Mouse (Mus musculus) embryonic facial prominence, embryonic 12.5 days (tissue): Measurements from ENCODE around the gene Spata32. TPM values are rescaled to one million over a fixed set of nuclear protein-coding genes. Genes with fewer than 3 reads are reported as not detected.

Source experiments
- ATAC-seq: fragments of 200-750 bp; cut with Nextera tagmentation; 2 replicates; pipeline ENCODE4 v1.8.0; 2017; ENCODE audit not compliant: insufficient number of reproducible peaks, insufficient read depth, low FRiP score, low TSS enrichment
- H3K27ac ChIP-seq: fragments of 300-500 bp; sonication (generic); 2 replicates; pipeline ENCODE4 v1.5.1; 2016; ENCODE audit warnings: mild to moderate bottlenecking
- H3K27me3 ChIP-seq: fragments of 300-500 bp; sonication (generic); 2 replicates; pipeline ENCODE4 v1.6.1; 2016; ENCODE audit warnings: mild to moderate bottlenecking, moderate library complexity
- H3K36me3 ChIP-seq: fragments of 300-500 bp; sonication (generic); 2 replicates; pipeline ENCODE4 v1.6.1; 2016; ENCODE audit warnings: mild to moderate bottlenecking
- H3K4me1 ChIP-seq: fragments of 300-500 bp; sonication (generic); 2 replicates; pipeline ENCODE4 v1.6.1; 2016
- H3K4me2 ChIP-seq: fragments of 300-500 bp; sonication (generic); replicated peaks from 2 replicates; pipeline ENCODE4 v1.6.1; 2016; ENCODE audit warnings: mild to moderate bottlenecking, moderate library complexity
- H3K4me3 ChIP-seq: fragments of 300-500 bp; sonication (generic); 2 replicates; pipeline ENCODE4 v1.5.1; 2016; ENCODE audit warnings: mild to moderate bottlenecking
- H3K9ac ChIP-seq: fragments of 300-500 bp; sonication (generic); 2 replicates; pipeline ENCODE4 v1.6.1; 2016; ENCODE audit warnings: mild to moderate bottlenecking, moderate library complexity
- H3K9me3 ChIP-seq: fragments of 300-500 bp; sonication (generic); 2 replicates; pipeline ENCODE4 v1.6.1; 2016; ENCODE audit warnings: mild to moderate bottlenecking, moderate library complexity
- WGBS: fragments of 180-500 bp; shearing (Covaris S2); methylation state at CpG from one replicate; pipeline ENCODE4 v1.1.7; 2016; 5-methylcytosine and 5-hydroxymethylcytosine counted together
- polyA plus RNA-seq: library from polyadenylated mRNA; unstranded; fragments of >200 nt; fragmentation: Nextera tagmentation; extraction: Ambion mirVana; gene quantifications from 2 replicates; pipeline ENCODE4 v1.2.1, GENCODE M21; 2016

Spata32 gene
- polyA plus RNA-seq, 1 experiment from 2014 or later: not detected

DNA sequence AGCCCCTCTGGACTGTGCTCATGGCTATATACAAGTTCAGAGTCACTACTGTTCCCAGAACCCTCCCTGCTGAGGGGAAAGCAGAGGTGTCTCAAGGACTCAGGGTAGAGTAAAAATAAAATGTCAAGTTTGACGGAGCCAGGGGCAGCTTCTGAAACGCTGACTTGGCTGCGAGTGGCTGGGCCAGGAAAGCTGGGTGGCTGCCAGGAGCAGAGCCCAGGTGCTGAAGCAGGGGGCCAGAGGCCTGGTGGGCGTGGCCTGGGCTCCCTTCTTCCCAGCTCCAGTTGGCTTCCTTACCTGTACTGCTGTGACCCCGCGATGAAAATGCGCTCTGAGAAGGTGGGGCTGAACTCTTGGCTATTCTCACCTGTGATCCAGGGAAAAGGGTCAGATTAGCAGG lies 22.5 kb upstream of the Spata32 start:
- WGBS: 43% methylated on average over 7 of the region's 7 CpGs
- no peak for ATAC-seq
- H3K9me3 ChIP-seq: no peaks in the 10 kb centered on the region
- H3K4me2 ChIP-seq: no peak overlapping the region
- no peak overlapping the region for H3K4me3 ChIP-seq
- H3K27ac ChIP-seq: no peak overlapping the region
- no peaks in the 10 kb centered on the region for H3K27me3 ChIP-seq
- H3K36me3 ChIP-seq: peaks cover 36% of the 10 kb centered on the region
- no peak overlapping the region for H3K9ac ChIP-seq
- peaks cover 2% of the 10 kb centered on the region; the same call in 1 of the 2 replicates for H3K4me1 ChIP-seq

DNA sequence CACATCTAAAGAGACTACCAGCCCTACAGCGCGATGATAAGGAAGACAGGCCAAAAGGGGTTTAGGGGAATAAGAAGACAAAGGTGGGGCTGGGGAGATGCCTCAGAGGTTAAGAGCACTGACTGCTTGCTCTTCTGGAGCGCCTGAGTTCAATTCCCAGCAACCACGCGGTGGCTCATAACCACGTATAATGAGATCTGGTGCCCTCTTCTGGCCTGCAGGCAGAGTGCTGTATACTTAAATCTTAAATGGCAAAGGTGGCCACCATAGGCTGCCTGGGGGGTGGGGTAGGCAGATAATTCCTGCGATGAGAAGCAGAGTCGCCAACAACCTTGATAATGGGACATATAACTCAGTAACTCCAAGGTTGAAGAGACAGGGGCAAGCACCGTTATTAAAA lies 19.5 kb upstream of the Spata32 start:
- Histone ChIP-seq H3K9ac (no peak overlapping the region), H3K4me1 (peaks cover 8% of the 10 kb centered on the region; the same call in 1 of the 2 replicates), H3K9me3 (no peaks in the 10 kb centered on the region), H3K36me3 (peaks cover 36% of the 10 kb centered on the region), H3K27ac (no peak overlapping the region), H3K4me2 (no peak overlapping the region), H3K4me3 (no peak overlapping the region), H3K27me3 (no peaks in the 10 kb centered on the region)
- ATAC-seq: no peak
- WGBS: 69% methylated on average over 9 of the region's 9 CpGs

DNA sequence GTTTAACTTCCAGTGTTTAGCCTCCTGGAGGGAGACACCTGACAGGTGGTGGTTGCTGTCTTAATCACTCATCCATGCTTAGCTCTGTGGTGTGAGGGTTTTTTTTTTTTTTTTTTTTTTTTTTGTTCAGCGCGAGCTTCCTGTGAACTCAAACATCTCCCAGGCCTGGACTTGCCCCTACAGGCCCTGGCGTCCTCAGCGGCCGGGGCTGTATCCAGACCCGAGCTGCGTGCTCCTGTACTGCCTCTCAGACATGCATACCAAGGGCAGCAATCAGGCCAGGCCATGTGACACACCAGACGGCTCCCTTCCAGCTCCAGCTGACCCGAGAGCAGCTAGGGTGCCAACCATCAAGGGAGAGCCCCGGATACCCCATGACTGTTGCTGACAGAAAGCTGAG lies 18.7 kb upstream of the Spata32 start:
- Histone ChIP-seq H3K4me1 (peaks cover 8% of the 10 kb centered on the region; the same call in 1 of the 2 replicates), H3K27me3 (no peaks in the 10 kb centered on the region), H3K9ac (no peak overlapping the region), H3K36me3 (peaks cover 36% of the 10 kb centered on the region), H3K9me3 (no peaks in the 10 kb centered on the region), H3K4me3 (no peak overlapping the region), H3K4me2 (no peak overlapping the region), H3K27ac (no peak overlapping the region)
- ATAC-seq: no peak
- 73% methylated on average over 10 of the region's 10 CpGs for WGBS

DNA sequence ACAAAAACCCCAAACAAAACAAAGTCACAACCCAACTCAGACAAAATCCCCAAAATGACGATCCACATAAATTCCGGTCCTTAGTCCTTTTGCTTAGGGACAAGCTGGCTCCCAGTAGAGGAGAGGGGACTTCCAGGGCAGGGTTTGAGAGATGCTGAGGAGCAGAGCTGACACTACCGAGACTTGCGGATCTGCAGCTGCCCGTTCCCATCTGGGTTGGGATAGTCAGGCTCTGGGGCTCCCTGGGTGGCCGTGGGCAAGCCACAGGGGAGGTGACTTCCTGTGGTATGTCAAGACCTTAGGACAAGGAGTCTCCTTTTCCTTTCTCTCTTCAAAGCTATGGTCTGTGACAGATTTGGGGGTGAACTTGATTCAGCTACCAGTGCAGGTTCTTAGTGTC lies 18.2 kb upstream of the Spata32 start:
- Histone ChIP-seq H3K4me3 (no peak overlapping the region), H3K27ac (no peak overlapping the region), H3K4me2 (no peak overlapping the region), H3K9me3 (no peaks in the 10 kb centered on the region), H3K9ac (no peak overlapping the region), H3K4me1 (peaks cover 8% of the 10 kb centered on the region; the same call in 1 of the 2 replicates), H3K27me3 (no peaks in the 10 kb centered on the region), H3K36me3 (peaks cover 36% of the 10 kb centered on the region)
- no peak for ATAC-seq
- WGBS: 68% methylated on average over 6 of the region's 6 CpGs

DNA sequence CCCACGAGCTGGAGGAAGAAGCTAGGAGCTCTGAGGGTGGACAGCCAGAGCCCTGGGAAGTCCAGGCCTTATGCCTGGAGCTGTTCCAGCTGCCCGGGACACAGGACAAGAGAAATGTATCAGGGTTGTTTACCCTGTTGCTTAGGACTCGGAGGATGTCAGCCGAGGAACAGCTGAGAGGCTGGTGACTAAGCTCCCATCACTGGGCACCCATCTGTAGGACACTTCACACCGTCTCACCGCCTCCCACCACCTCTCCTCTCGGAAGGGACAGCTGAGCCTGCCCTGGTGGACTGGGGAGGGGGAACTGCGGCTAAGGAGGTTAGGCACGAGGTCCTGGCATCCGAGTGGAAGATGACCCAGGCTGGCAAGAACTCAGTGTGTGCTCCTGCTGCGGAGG lies 17.5 kb upstream of the Spata32 start:
- H3K36me3 ChIP-seq: peaks cover 36% of the 10 kb centered on the region
- no peaks in the 10 kb centered on the region for H3K27me3 ChIP-seq
- peaks cover 8% of the 10 kb centered on the region; the same call in 1 of the 2 replicates for H3K4me1 ChIP-seq
- no peaks in the 10 kb centered on the region for H3K9me3 ChIP-seq
- WGBS: 70% methylated on average over 11 of the region's 11 CpGs
- ATAC-seq: no peak
- no peak overlapping the region for H3K4me3 ChIP-seq
- no peak overlapping the region for H3K4me2 ChIP-seq
- H3K27ac ChIP-seq: no peak overlapping the region
- H3K9ac ChIP-seq: no peak overlapping the region

DNA sequence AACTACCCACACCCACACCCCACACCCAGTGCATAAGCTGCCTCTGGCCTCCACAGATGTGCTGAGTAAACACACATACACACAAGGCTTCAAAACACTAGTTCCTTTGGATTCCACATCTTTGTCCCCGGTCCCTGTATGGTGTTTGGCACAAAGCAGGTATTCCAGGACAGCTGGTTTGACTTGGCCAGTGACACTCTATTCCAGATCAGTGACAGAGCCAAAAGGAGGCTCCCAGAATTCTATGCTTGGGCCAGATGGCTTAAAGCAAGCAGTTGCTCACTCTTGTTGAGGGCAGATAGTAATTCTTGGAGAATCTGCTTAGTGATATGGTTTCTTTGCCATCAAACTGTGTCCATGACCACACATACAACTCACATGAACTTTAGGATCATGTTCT lies 16.2 kb upstream of the Spata32 start:
- no peak for ATAC-seq
- Histone ChIP-seq H3K4me1 (peaks cover 8% of the 10 kb centered on the region; the same call in 1 of the 2 replicates), H3K36me3 (peaks cover 41% of the 10 kb centered on the region), H3K27ac (no peak overlapping the region), H3K4me2 (no peak overlapping the region), H3K4me3 (no peak overlapping the region), H3K9me3 (no peaks in the 10 kb centered on the region), H3K27me3 (no peaks in the 10 kb centered on the region), H3K9ac (0 out of 2 replicates have a peak overlapping the region, but pooled peaks have one; percentile 13)
- WGBS: 74% methylated on average over 1 of the region's 1 CpGs

DNA sequence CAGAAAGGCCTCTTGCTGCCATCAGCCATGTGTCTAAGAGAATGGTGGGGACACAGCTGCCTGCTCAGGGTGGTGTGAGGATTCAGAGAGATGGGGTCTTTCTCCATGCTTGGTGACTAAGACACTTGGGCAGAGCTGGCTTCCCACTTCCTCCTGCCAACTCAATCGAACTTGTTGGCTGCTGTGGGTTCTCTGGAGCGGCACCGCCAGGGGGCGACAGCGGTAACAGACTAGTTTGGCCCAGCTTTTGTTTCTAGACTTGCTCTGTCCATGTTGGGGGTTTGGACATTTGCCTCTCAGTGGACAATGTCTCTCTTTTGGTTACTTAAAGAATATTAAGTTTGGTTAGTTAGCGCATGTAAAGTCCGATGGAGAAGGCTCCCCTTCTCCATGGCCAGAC lies 14.7 kb upstream of the Spata32 start:
- Histone ChIP-seq H3K27ac (no peak overlapping the region), H3K4me1 (peaks cover 8% of the 10 kb centered on the region; the same call in 1 of the 2 replicates), H3K4me2 (no peak overlapping the region), H3K9ac (no peak overlapping the region), H3K36me3 (peaks cover 37% of the 10 kb centered on the region), H3K4me3 (no peak overlapping the region), H3K9me3 (no peaks in the 10 kb centered on the region), H3K27me3 (no peaks in the 10 kb centered on the region)
- WGBS: 34% methylated on average over 7 of the region's 7 CpGs
- ATAC-seq: no peak

DNA sequence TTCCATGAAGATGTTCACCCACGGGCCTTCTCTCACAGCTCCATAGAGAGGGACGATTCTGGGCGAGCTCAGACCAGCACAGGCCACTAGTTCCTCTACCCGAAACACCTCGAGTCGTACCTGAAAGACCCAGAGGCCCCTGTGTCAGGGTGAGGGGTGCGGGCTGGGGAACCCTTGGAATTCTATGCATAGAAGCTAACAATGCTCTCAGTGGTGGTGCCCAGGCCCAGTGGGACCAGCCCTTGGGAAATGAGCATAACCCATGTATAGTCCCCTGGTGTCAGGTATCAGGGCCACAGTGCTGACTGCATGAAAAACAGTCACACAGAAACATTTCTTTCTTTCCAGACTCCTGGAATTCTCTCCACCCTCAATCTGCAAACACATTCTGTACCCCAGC lies 13.1 kb upstream of the Spata32 start:
- WGBS: 96% methylated on average over 7 of the region's 7 CpGs
- ATAC-seq: no peak
- Histone ChIP-seq H3K4me1 (peaks cover 8% of the 10 kb centered on the region; the same call in 1 of the 2 replicates), H3K9ac (no peak overlapping the region), H3K4me3 (no peak overlapping the region), H3K27me3 (no peaks in the 10 kb centered on the region), H3K4me2 (no peak overlapping the region), H3K27ac (no peak overlapping the region), H3K36me3 (peaks cover 36% of the 10 kb centered on the region), H3K9me3 (no peaks in the 10 kb centered on the region)

DNA sequence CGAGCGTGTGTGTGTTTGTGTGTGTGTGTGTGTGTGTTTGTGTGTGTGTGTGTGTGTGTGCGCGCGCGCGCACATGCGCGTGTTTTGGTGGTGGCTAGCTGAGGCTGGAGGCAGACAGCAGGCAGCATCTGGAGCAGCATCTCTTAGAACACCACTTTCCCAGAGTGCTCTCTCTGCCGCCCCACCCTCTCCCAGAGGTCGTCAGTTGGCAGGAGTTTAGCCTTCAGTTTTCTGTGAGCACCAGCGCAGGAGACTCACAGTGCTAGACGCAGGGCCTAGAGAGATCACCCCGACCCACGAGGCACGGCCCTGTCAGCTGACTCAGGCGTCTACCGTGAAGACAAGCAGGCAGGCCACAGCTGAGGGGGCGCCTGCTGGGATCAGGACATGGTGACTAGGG lies 12.4 kb upstream of the Spata32 start:
- no peak overlapping the region for H3K9ac ChIP-seq
- no peak overlapping the region for H3K4me3 ChIP-seq
- WGBS: 87% methylated on average over 19 of the region's 19 CpGs
- ATAC-seq: no peak
- no peaks in the 10 kb centered on the region for H3K9me3 ChIP-seq
- H3K4me2 ChIP-seq: no peak overlapping the region
- no peaks in the 10 kb centered on the region for H3K27me3 ChIP-seq
- H3K4me1 ChIP-seq: peaks cover 8% of the 10 kb centered on the region; the same call in 1 of the 2 replicates
- peaks cover 38% of the 10 kb centered on the region for H3K36me3 ChIP-seq
- no peak overlapping the region for H3K27ac ChIP-seq

DNA sequence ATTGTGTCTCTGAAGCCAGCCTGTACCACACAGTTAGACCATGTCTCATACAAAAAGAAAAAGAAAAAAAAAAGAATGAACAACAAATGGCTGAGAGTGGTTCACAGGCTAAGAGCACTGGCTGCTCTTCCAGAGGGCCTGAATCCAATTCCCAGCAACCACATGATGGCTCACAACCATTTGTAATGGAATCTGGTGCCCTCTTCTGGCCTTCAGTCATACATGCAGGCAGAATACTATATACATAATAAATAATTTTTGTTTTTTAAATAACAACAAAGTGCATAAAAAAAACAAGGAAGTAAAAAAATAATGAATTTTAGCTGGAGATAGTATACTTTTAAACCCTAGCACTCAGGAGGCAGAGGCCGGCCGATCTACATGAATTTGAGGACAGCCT lies 11.4 kb upstream of the Spata32 start:
- Histone ChIP-seq H3K4me1 (peaks cover 14% of the 10 kb centered on the region; the same call in 1 of the 2 replicates), H3K9ac (no peak overlapping the region), H3K36me3 (peaks cover 43% of the 10 kb centered on the region), H3K4me2 (no peak overlapping the region), H3K27me3 (no peaks in the 10 kb centered on the region), H3K9me3 (no peaks in the 10 kb centered on the region), H3K27ac (no peak overlapping the region), H3K4me3 (no peak overlapping the region)
- 97% methylated on average over 2 of the region's 2 CpGs for WGBS
- no peak for ATAC-seq

DNA sequence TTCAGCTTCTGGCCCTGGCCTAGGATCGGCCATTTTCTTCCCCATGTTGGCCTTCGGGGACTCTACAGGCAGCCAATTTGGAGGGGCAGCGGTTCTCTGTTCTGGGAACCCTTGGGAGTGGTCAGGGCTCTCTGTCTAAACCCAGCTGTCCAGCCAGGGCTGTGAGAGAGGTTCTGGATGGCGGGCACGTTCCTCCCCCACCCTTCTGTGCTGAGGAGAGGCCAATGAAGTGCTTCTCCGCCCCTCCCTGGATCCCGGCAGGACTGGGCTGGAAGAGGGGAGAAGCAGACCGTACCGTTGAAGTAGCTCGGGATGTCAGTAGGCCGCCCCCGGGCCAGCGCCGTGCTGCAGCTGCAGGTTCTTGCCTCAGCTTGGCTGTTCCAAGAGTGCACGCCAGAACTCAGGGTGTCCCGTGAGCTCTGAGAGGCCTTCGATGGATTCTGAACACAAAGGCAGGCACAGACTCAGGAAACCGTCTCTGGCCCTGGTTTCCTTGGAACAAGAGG lies 5.8 kb upstream of the Spata32 start:
- H3K9me3 ChIP-seq: no peaks in the 10 kb centered on the region
- ATAC-seq: no peak
- H3K36me3 ChIP-seq: peaks cover 52% of the 10 kb centered on the region
- WGBS: 61% methylated on average over 18 of the region's 18 CpGs
- H3K27ac ChIP-seq: no peak overlapping the region
- H3K9ac ChIP-seq: no peak overlapping the region
- no peak overlapping the region for H3K4me3 ChIP-seq
- H3K4me2 ChIP-seq: no peak overlapping the region
- peaks cover 6% of the 10 kb centered on the region; the same call in 1 of the 2 replicates for H3K4me1 ChIP-seq
- H3K27me3 ChIP-seq: peaks cover 5% of the 10 kb centered on the region; the same call in 1 of the 2 replicates

DNA sequence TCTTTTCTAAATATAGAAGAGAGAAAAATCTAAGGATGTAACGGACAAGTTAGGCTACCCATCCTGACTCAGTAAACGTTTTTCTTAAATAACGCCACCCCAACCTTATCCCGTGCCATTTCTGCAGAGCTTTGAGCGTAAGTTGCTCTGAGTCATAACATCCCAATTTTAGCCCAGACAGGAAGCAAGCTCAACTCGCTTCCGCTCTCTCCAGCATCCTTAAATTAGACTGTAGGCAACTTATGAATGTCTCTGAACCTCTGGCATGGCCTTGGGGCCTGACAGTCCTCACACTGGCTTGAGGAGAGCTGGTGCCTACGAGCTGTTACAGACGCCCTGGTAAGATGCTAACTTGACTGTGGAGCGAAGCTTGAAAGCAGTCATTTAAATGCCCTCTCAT lies 5.2 kb upstream of the Spata32 start:
- 87% methylated on average over 10 of the region's 10 CpGs for WGBS
- no peak for ATAC-seq
- Histone ChIP-seq H3K4me1 (peaks cover 8% of the 10 kb centered on the region), H3K36me3 (peaks cover 47% of the 10 kb centered on the region), H3K9me3 (no peaks in the 10 kb centered on the region), H3K4me3 (no peak overlapping the region), H3K9ac (no peak overlapping the region), H3K4me2 (no peak overlapping the region), H3K27me3 (peaks cover 6% of the 10 kb centered on the region; the same call in 1 of the 2 replicates), H3K27ac (no peak overlapping the region)
